Mouse (Mus musculus) embryonic facial prominence, embryonic 14.5 days (tissue): ENCODE data around the gene Mthfd1l. TPM values are rescaled to one million over a fixed set of nuclear protein-coding genes. Genes with fewer than 3 reads are reported as not detected.

ENCODE experiments used
- ATAC-seq: fragments of 200-750 bp; cut with Nextera tagmentation; 2 replicates; pipeline ENCODE4 v1.8.0; 2017; ENCODE audit warnings: low read depth, moderate number of reproducible peaks, moderate TSS enrichment
- DNase-seq: peaks from one replicate; pipeline ENCODE4 v3.0.0-alpha.2; 2015; ENCODE audit warnings: low spot score
- H3K27ac ChIP-seq: fragments of 300-500 bp; sonication (generic); replicated peaks from 2 replicates; pipeline ENCODE4 v1.5.1; 2014; ENCODE audit warnings: low read depth, mild to moderate bottlenecking, low read length, moderate library complexity
- H3K27me3 ChIP-seq: fragments of 300-500 bp; sonication (generic); replicated peaks from 2 replicates; pipeline ENCODE4 v1.6.1; 2014; ENCODE audit warnings: low read length; ENCODE audit not compliant: control insufficient read depth, insufficient read depth
- H3K36me3 ChIP-seq: fragments of 300-500 bp; sonication (generic); 2 replicates; pipeline ENCODE4 v1.6.1; 2014; ENCODE audit warnings: low read length, mixed read lengths; ENCODE audit not compliant: control insufficient read depth, insufficient read depth
- H3K4me1 ChIP-seq: fragments of 300-500 bp; sonication (generic); 2 replicates; pipeline ENCODE4 v1.6.1; 2014; ENCODE audit warnings: antibody characterized with exemption, low read length; ENCODE audit not compliant: control insufficient read depth, insufficient read depth
- H3K4me2 ChIP-seq: fragments of 300-500 bp; sonication (generic); 2 replicates; pipeline ENCODE4 v1.6.1; 2014; ENCODE audit warnings: low read depth, mild to moderate bottlenecking, low read length, moderate library complexity, mixed read lengths
- H3K4me3 ChIP-seq: fragments of 300-500 bp; sonication (generic); 2 replicates; pipeline ENCODE4 v1.5.1; 2014; ENCODE audit warnings: low read depth, mild to moderate bottlenecking, low read length
- H3K9ac ChIP-seq: fragments of 300-500 bp; sonication (generic); 2 replicates; pipeline ENCODE4 v1.6.1; 2014; ENCODE audit warnings: low read depth, mild to moderate bottlenecking, low read length, moderate library complexity, mixed read lengths
- H3K9me3 ChIP-seq: fragments of 300-500 bp; sonication (generic); 2 replicates; pipeline ENCODE4 v1.6.1; 2016; ENCODE audit warnings: low read length; ENCODE audit not compliant: control insufficient read depth
- WGBS: fragments of 180-500 bp; shearing (Covaris S2); extraction: QIAGEN DNeasy Blood & Tissue Kit; methylation state at CpG from one replicate; pipeline ENCODE4 v1.1.7; 2014; 5-methylcytosine and 5-hydroxymethylcytosine counted together
- polyA plus RNA-seq: library from polyadenylated mRNA; unstranded; fragments of >200 nt; fragmentation: Nextera tagmentation; extraction: Ambion mirVana; gene quantifications from 2 replicates; pipeline ENCODE4 v1.2.1, GENCODE M21; 2014

Mthfd1l gene
- polyA plus RNA-seq, 1 experiment from 2014 or later, result 8.6 TPM

- H3K27ac ChIP-seq, result no peak overlapping the region
- DNase-seq (no peak), ATAC-seq (peak; percentile 33; the same call in 1 of the 2 replicates)
Measured at GRCm38 (mm10) chr10:4160242-4160785, 187.4 kb downstream of the Mthfd1l start.

DNA sequence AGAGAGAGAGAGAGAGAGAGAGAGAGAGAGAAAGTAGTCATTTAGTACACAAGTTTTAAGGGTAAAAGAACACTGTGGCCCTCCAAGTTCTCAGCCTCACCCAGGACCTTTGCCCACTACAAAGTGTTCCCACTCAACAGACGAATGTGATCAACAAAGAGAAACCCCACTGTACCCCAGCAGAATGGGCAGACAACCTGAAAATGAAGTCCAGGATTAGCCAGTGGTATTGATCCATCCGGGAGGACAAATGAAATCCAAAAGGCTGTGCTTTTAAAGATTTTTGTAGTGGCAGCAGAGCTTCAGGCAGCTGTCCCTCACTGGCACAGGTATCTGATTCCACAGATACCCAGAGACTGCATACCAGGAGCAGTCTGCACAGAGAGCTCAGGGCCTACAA, 189.1 kb downstream of the Mthfd1l start:
- H3K4me3 ChIP-seq, result no peak overlapping the region
- 49% methylated on average over 2 of the region's 2 CpGs for WGBS
- no peak overlapping the region for H3K4me2 ChIP-seq
- H3K27me3 ChIP-seq, result no peaks in the 10 kb centered on the region
- H3K27ac ChIP-seq, result no peak overlapping the region
- no peaks in the 10 kb centered on the region for H3K36me3 ChIP-seq
- H3K9me3 ChIP-seq, result no peaks in the 10 kb centered on the region
- ATAC-seq, result no peak
- peaks cover 4% of the 10 kb centered on the region; the same call in 1 of the 2 replicates for H3K4me1 ChIP-seq
- H3K9ac ChIP-seq, result no peak overlapping the region
- DNase-seq, result no peak

More at GRCm38 (mm10) chr10:4160242-4160785, 187.4 kb downstream of the Mthfd1l start:
- Histone ChIP-seq H3K4me3 (no peak overlapping the region), H3K27me3 (no peaks in the 10 kb centered on the region), H3K4me2 (no peak overlapping the region), H3K4me1 (peaks cover 4% of the 10 kb centered on the region; the same call in 1 of the 2 replicates), H3K36me3 (no peaks in the 10 kb centered on the region), H3K9ac (no peak overlapping the region), H3K9me3 (no peaks in the 10 kb centered on the region)
- 57% methylated on average over 12 of the region's 13 CpGs for WGBS

- DNase-seq, result no peak
- H3K4me3 ChIP-seq, result no peak overlapping the region
- H3K27me3 ChIP-seq, result no peaks in the 10 kb centered on the region
- H3K4me2 ChIP-seq, result no peak overlapping the region
- no peaks in the 10 kb centered on the region for H3K36me3 ChIP-seq
- 60% methylated on average over 3 of the region's 3 CpGs for WGBS
- no peak for ATAC-seq
- H3K27ac ChIP-seq, result no peak overlapping the region
- H3K4me1 ChIP-seq, result peaks cover 4% of the 10 kb centered on the region; the same call in 1 of the 2 replicates
- H3K9me3 ChIP-seq, result no peaks in the 10 kb centered on the region
- no peak overlapping the region for H3K9ac ChIP-seq
Measured at GRCm38 (mm10) chr10:4162976-4163375, 190.1 kb downstream of the Mthfd1l start.

DNA sequence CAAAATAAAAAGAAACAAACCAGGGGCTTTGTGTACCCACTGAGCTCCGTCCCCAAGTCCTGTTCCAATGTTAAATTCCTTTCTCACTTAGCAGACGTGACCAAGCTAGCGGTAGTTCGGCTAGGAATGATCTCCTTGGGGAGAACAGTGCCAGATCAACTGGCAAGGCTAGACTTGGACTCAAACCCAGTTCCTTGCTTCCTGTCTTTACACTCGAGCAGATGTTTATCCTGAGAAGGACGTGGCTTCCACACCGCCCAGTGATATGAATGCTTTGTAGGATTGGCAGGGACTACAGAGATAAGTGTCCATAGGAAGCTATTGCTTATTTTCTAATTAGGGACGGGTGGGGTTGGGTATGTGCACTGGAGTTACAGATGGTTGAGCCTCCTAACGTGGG, 191.8 kb downstream of the Mthfd1l start:
- no peak overlapping the region for H3K9ac ChIP-seq
- no peak overlapping the region for H3K27ac ChIP-seq
- H3K4me1 ChIP-seq, result peaks cover 7% of the 10 kb centered on the region; the same call in 1 of the 2 replicates
- no peaks in the 10 kb centered on the region for H3K27me3 ChIP-seq
- no peak overlapping the region for H3K4me2 ChIP-seq
- H3K9me3 ChIP-seq, result no peaks in the 10 kb centered on the region
- DNase-seq (no peak), ATAC-seq (no peak)
- WGBS, result 84% methylated on average over 9 of the region's 9 CpGs
- H3K36me3 ChIP-seq, result no peaks in the 10 kb centered on the region
- H3K4me3 ChIP-seq, result no peak overlapping the region

DNA sequence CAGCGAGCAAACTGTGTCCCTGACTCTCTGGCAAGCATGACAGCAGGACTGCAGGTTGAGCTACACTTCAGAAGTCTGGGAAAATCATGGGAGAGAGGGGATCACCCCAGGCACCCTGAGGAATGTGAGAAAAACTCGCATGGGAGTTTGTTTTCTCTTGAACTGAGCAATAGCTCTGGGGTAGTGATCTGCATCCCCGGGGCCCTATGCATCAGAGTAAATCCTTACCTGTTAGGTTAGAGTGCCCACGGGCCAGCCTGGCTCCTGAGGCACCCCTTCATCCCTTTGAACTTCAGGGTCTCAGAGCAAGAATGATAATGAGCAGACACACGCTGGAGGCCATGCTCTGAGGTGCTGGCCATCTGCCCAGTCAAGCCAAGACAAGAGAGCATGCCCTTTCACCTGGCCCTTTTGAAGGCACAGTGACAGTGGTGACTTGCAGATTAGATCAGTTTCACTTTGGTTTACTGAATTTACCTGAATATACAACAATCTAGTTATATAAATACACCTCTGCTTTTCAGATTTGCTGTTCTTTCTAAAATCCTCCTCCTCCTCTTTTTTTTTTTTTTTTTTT, 195.4 kb downstream of the Mthfd1l start:
- Histone ChIP-seq H3K4me2 (no peak overlapping the region), H3K9me3 (no peaks in the 10 kb centered on the region), H3K4me3 (no peak overlapping the region), H3K9ac (no peak overlapping the region), H3K27ac (no peak overlapping the region), H3K36me3 (no peaks in the 10 kb centered on the region), H3K27me3 (no peaks in the 10 kb centered on the region), H3K4me1 (0 out of 2 replicates have a peak, but pooled peaks cover 3% of the 10 kb centered on the region)
- WGBS, result 29% methylated on average over 5 of the region's 5 CpGs
- DNase-seq (no peak), ATAC-seq (no peak)

DNA sequence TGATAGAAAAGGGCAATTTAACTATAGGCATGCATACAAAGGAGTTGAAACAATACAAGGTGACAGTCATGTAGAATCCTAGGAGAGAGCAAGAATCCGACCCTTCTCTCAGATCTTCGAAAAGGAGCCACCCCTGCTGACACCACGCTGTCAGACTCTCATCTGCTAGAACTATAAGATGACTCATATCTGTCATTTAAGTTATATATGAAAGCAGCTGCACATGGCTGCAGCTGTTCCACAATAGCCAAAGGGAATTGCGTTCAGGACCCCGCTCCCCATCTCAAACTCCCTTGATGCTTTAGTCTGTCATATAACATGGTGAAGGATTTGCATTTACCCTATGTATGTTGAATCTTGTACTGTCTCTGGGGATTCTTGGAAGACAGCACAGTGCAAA, 201.3 kb downstream of the Mthfd1l start:
- Histone ChIP-seq H3K36me3 (no peaks in the 10 kb centered on the region), H3K9me3 (no peaks in the 10 kb centered on the region), H3K4me3 (no peak overlapping the region), H3K4me2 (no peak overlapping the region), H3K27ac (no peak overlapping the region), H3K9ac (no peak overlapping the region), H3K4me1 (no peaks in the 10 kb centered on the region), H3K27me3 (no peaks in the 10 kb centered on the region)
- 61% methylated on average over 5 of the region's 5 CpGs for WGBS
- DNase-seq, result peak; percentile 36
- ATAC-seq, result peak; percentile 47; the same call in 1 of the 2 replicates

- WGBS, result 75% methylated on average over 3 of the region's 3 CpGs
- Histone ChIP-seq H3K27ac (no peak overlapping the region), H3K36me3 (no peaks in the 10 kb centered on the region), H3K4me1 (no peaks in the 10 kb centered on the region), H3K9ac (no peak overlapping the region), H3K9me3 (no peaks in the 10 kb centered on the region), H3K4me3 (no peak overlapping the region), H3K27me3 (no peaks in the 10 kb centered on the region), H3K4me2 (no peak overlapping the region)
- no peak for ATAC-seq
- no peak for DNase-seq
Measured at GRCm38 (mm10) chr10:4174717-4175116, 201.8 kb downstream of the Mthfd1l start.

DNA sequence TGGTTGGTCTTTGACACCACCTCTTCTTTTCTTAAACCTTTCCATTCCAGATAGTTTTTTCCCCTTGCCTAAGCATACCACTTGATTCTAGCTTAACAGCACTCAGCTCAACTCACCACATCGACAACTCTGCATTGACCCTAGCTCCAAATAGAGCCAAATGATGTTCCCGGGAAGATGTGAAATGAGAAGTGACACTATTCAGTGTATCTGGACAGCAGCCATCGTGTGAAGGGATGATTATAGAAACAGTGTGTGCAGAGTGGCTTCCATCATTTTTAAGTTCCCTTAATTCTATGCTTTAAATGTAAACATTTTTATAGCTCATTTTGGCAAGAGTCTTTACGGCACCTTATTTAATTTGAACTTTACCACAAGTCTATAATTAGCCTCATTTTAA, 204.4 kb downstream of the Mthfd1l start:
- Histone ChIP-seq H3K9me3 (no peaks in the 10 kb centered on the region), H3K9ac (no peak overlapping the region), H3K4me3 (no peak overlapping the region), H3K4me1 (no peaks in the 10 kb centered on the region), H3K27ac (no peak overlapping the region), H3K4me2 (no peak overlapping the region), H3K27me3 (no peaks in the 10 kb centered on the region), H3K36me3 (no peaks in the 10 kb centered on the region)
- peak; percentile 68 for DNase-seq
- ATAC-seq, result no peak
- WGBS, result 52% methylated on average over 4 of the region's 4 CpGs
